Mouse (Mus musculus) monocyte, adult 5-6 weeks (primary cell): ENCODE results near the gene Adcy2. TPM values are rescaled to one million over a fixed set of nuclear protein-coding genes. Genes with fewer than 3 reads are reported as not detected.

ENCODE experiments used
- ATAC-seq: fragments of 153-309, 156-312 bp; replicated peaks from 2 replicates; pipeline ENCODE4 v1.8.0; 2017; ENCODE audit warnings: mild to moderate bottlenecking; ENCODE audit not compliant: low TSS enrichment, insufficient number of reproducible peaks, severe bottlenecking, poor library complexity, low FRiP score
- total RNA-seq: library from RNA; stranded (forward); fragments of 200-1000, 200-491, 200-594 nt; gene quantifications from 3 replicates; pipeline ENCODE4 v1.2.3, GENCODE M21; 2017

Gene Adcy2
- total RNA-seq, 1 experiment from 2014 or later = not detected

- ATAC-seq = no peak
Measured at GRCm38 (mm10) chr13:68984000-68984399, 15.3 kb downstream of the Adcy2 start.

GRCm38 (mm10) chr13:68981048-68981447, 18.3 kb downstream of the Adcy2 start:
- ATAC-seq = no peak

- no peak for ATAC-seq
Measured at GRCm38 (mm10) chr13:68973143-68973542, 26.2 kb downstream of the Adcy2 start.

- ATAC-seq = no peak
Measured at GRCm38 (mm10) chr13:68961580-68961979, 37.8 kb downstream of the Adcy2 start.

- no peak for ATAC-seq
Measured at GRCm38 (mm10) chr13:68960513-68960912, 38.8 kb downstream of the Adcy2 start.

GRCm38 (mm10) chr13:68959406-68959805, 39.9 kb downstream of the Adcy2 start:
- ATAC-seq = no peak

GRCm38 (mm10) chr13:68942735-68943134, 56.6 kb downstream of the Adcy2 start:
- ATAC-seq = no peak

- no peak for ATAC-seq
Measured at GRCm38 (mm10) chr13:68941429-68941828, 57.9 kb downstream of the Adcy2 start.

GRCm38 (mm10) chr13:68932283-68932647, 67.1 kb downstream of the Adcy2 start:
- ATAC-seq = no peak

GRCm38 (mm10) chr13:68931602-68932282, 67.6 kb downstream of the Adcy2 start:
- no peak for ATAC-seq

GRCm38 (mm10) chr13:68928469-68928868, 70.9 kb downstream of the Adcy2 start:
- no peak for ATAC-seq

GRCm38 (mm10) chr13:68913666-68914288, 85.6 kb downstream of the Adcy2 start:
- no peak for ATAC-seq

- no peak for ATAC-seq
Measured at GRCm38 (mm10) chr13:68906667-68907066, 92.7 kb downstream of the Adcy2 start.

GRCm38 (mm10) chr13:68902708-68903107, 96.6 kb downstream of the Adcy2 start:
- ATAC-seq = no peak

GRCm38 (mm10) chr13:68889929-68890593, 109.3 kb downstream of the Adcy2 start:
- no peak for ATAC-seq

GRCm38 (mm10) chr13:68868776-68869175, 130.6 kb downstream of the Adcy2 start:
- no peak for ATAC-seq

GRCm38 (mm10) chr13:68867940-68868655, 131.2 kb downstream of the Adcy2 start:
- ATAC-seq = no peak

- ATAC-seq = no peak
Measured at GRCm38 (mm10) chr13:68860036-68860435, 139.3 kb downstream of the Adcy2 start.

GRCm38 (mm10) chr13:68848265-68848664, 151.1 kb downstream of the Adcy2 start:
- ATAC-seq = no peak
